Mouse (Mus musculus) CD4-positive helper T cell, adult 2 months (primary cell): Measurements from ENCODE around the gene L3mbtl1.

Source experiments
- DNase-seq: peaks from one replicate; pipeline ENCODE4 v3.0.0-alpha.2; 2012; ENCODE audit warnings: low read depth, missing footprints, low spot score

L3mbtl1 gene

GRCm38 (mm10) chr2:162943931-162944330, 659 bp downstream of the L3mbtl1 start:
- peak; percentile 28 for DNase-seq

DNA sequence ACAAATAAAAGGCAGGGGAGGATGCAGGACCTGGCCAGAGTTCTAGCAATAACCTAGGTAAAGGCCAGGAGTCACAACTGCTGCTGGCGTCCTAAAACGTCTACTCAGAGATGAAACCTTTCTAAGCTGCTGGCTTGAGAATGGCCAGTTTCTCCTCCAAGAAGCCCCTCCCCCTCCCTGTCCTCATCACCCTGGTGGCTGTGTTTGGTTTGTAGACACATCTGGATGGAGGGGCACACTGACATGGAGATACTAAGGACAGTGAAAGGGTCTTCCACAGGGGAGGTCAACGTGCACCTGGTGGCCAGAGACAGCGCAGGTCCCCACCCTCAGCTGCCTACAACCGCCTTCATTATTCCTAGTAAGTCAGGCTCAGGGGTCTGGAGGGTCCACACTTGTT, 3.7 kb downstream of the L3mbtl1 start:
- DNase-seq, result no peak

DNA sequence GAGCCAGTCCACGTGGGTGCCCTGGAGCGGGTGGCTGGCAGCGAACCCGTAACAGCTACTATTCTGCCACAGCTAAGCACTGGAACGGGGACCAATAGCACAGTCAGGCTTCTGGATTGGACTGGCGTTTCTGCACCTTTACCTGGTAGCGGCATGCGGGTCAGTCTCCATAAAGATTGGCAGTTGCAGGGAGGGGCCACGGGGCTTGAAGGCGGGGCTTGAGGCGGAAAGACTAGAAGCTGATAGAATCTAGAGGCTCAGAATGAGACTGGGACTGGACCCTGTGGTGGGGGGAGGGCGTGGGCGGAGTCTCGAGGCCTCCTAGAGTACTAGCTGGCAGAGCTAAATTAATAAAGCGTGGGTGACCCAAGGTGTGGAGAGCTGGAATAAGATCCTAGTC, 4.5 kb downstream of the L3mbtl1 start:
- DNase-seq, result no peak

DNA sequence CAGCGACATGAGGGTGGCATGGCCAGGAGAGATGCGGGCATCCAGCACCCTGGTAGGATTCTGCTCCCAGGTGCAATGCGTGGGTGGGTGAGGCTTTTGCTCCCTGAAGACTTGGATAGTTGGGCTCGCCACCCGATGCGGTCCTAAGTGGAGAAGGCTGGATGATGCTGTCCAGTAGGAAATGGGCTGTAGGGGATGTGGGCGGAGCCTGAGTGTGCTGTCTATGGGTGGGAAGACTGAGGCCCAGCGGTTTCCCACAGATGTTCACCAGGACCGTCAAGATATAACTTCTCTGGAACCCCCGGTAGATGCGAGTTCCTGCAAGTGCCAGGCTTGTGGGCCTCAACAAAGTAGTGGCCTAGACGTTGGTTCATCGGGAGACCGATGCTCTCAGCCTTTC, 4.9 kb downstream of the L3mbtl1 start:
- no peak for DNase-seq

GRCm38 (mm10) chr2:162950776-162951175, 7.5 kb downstream of the L3mbtl1 start:
- DNase-seq, result no peak

- no peak for DNase-seq
These were observed 13.6 kb downstream of the L3mbtl1 start for GRCm38 (mm10) chr2:162956843-162957242.

DNA sequence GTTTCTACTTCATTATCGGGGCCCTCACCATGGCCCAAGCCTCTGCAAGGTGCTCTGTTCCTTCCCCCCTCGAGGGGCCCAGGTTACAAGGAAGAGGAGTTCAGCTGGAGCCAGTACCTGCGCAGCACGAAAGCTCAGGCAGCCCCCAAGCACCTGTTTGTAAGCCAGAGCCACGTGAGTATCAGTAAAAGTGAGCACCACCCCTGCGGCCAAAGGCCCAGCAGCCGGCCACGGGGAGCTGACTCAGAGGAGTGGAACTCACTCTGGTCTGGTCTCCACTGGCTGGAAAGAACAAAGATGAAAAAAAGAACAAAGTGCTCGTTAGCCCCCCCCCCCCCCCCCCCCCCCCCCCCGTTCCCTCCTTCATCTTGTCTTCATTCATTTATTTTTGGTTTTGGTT, 18.0 kb downstream of the L3mbtl1 start:
- no peak for DNase-seq

DNA sequence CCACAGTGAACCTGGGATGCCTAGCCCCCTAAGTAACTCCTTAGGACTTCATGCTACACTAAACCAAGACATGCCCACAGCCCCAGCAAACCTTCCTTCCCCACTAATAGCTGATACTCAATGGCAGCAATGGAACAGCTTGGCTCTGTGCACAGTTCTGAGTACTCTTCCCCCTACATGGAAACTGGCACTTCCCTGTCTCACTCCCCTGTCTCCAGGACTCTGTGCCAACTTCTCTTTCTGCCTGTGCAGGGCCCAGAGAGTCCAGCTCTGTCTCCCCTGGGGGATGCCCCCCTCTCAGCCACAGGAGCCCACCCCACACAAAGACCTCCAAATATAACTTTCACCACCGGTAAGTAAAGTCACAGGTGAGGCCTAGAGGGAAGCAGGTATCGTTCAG, 23.5 kb downstream of the L3mbtl1 start:
- DNase-seq, result no peak

DNA sequence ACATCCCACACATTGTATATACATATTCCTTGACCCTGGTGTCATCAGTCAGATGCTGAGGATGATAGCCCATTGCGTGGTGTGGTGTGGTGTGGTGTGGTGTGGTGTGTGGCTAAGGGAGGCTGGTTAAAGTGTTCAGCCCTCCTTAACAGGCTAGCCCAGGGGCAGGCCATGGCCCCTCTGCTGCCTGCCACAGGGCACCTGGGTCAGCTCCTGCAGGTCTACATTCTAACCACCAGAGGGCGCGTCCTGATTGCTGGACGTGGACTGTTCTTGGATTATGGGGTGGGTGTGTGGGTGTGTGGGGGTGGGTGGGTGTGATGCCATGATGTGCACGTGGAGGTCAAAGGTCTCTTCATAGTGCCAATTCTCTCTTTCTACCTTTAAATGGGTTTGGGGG, 25.1 kb downstream of the L3mbtl1 start:
- DNase-seq, result peak; percentile 53

DNA sequence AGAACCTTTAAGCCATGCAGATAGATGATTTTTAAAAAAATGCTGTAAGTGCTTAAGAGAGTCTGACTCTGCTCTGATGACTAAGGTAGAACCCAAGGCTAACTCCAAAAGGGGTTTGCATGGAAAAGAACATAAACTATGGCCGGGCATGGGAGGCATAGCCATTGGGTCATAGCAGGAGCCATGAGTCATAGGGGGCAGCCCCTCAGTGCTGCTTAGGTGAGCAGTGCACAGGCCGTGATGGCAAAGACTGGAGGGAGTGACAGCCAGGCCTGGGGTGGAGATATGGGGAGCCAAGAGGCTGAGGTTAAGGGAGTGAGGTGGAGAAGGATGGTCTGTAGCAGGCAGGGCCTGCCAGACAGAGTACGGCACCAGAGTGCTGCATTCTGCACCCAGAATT, 25.8 kb downstream of the L3mbtl1 start:
- no peak for DNase-seq

GRCm38 (mm10) chr2:162970896-162971295, 27.6 kb downstream of the L3mbtl1 start:
- DNase-seq, result no peak

DNA sequence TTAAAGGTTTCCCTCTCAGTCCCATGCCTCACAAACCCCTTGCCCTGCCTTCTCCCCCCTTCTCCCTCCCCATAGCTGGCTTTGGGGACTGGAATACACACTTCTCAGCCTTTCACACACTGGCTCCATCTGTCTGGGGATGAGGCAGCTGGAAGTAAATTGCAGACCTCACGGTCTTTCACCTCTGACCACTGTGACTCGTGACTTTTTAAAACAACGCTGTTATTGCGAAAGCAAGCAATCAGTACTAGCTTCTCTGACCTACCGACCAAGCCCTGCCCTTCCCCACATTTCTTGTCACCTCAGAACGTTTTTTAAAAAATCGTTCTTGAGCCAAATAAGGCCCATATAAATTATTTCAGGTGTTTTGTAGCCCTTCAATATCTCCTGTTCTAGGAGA, 29.5 kb downstream of the L3mbtl1 start:
- DNase-seq, result no peak

DNA sequence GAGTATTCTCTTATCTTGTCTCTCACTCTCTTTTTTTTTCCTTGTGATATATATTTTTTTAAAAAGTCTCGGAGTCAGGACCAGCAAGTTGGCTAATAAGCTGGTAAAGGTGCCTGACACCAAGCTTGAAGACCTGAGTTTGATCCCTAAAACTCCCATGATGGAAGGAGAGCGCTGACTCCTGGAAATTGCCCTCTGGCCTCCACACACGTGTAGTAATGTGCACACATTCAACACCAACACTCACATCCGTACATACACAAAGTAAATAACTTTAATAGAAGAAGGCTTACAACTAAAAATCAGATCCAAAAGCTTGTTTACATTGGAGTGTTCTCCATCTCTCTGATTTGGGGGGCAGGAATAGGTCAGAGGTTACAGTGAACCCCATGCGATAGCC, 29.9 kb downstream of the L3mbtl1 start:
- no peak for DNase-seq

DNA sequence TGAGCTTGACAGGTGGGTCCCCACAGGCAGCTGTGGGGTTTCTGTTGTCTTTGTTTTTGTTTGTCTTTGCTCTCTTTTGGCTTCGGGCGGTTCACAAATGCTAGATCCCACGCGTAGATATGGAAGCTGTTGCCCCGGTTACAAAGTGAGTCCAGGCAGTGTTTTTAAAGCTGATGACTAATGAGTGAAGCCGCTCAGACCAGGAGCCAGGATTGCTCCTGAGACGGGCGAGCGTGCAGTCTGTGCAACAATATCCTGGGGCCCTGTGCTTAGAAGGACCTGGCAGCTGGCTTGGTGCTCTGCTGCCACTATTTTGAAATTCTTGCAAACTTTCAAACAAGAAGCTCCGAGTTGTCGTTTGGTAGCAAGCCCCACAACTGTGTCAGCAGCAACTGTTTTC, 30.4 kb downstream of the L3mbtl1 start:
- no peak for DNase-seq

DNA sequence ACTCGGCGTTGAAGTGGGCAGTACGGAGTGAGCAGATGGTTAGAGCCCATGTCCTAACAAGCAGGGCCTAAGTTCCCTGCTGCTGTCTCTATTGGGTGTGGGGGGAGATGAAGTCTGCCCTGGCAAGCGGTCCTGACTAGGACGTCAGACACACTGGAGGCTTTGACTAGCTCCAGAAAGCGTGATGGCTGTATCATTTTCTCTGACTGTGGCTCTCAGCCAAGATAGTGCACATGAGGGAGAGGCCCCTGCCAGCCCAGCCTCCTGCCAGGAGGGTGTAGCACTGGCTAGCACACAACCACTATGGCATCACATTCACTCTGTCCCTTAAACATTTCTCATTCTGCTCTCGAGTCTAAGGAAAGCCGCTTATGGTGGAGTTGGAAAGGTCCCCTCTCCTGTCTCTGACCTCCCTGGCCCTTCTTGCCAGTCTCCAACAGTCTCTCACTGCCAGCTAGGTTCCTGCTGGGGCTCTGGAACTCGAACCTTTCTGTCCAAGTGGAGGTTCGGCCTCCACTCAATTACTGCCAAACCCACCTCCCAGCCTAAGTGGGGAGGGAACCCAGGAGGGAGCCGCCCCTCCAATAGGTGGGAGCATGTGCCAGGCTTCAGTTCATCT, 32.0 kb downstream of the L3mbtl1 start:
- DNase-seq, result no peak

GRCm38 (mm10) chr2:162976001-162976400, 32.7 kb downstream of the L3mbtl1 start:
- no peak for DNase-seq

DNA sequence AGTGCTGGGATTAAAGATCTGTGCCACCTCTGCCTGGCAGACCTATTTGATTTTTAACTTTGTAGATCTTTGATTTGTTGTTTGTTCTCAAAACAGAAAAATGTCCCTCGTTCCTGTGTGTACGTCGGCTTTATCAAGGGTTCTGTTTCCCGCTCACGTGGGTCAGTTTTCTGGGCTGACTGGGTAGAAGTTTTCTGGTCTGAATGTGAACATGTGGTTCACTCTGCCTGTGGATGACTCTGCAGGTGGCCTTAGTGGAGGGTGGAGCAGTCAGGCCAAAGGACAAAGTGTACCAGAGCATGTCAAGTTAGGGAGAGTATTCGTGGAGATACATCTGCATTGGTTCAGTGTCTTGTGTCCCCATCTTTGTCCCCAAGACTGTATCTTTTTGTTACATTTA, 41.1 kb downstream of the L3mbtl1 start:
- no peak for DNase-seq

GRCm38 (mm10) chr2:162985923-162986322, 42.7 kb downstream of the L3mbtl1 start:
- no peak for DNase-seq

DNA sequence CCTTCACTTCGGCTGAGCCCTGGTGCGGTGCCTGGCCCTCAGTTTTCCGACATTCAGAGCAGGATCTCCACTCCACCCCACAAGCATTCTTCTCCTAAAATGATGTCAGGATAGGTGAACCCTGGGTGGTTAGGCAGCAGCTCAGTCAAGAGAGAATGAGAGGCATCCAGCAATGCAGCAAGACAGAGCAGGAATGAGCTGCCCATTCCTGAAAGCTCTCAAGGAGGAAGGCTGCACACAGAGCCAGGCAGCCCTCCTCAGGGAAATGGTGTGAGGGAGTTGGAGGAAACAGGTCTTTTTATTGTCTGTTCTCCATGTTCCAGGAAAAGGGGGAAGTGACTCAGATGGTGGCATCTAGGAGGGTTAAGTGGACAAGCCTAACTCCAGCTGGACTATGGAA, 43.5 kb downstream of the L3mbtl1 start:
- DNase-seq, result no peak

GRCm38 (mm10) chr2:162987218-162987617, 43.9 kb downstream of the L3mbtl1 start, which contains the start of gene Sgk2:
Sgk2 (plus strand) TSS chr2:162987330.
- no peak for DNase-seq

DNA sequence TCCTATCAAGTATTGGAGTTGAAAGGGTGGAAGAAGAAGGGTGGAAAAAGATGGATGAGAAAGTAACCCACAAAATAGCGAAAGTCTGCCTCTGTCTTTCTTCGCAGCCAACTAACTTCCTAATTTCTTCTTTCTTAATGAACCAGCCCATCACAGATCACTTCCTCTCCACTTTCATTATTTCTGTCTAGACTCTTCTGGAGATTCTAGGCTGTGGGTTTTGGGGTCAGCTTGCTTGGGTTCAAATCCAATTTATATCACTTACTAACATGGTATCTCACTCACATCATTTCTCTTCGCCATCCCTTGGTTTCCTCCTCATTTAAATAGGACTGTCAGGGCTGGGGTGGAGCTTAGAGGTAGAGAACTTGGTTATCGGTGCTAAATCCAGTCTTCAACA, 45.0 kb downstream of the L3mbtl1 start:
- DNase-seq, result no peak

- DNase-seq, result no peak
These were observed 48.3 kb downstream of the L3mbtl1 start for GRCm38 (mm10) chr2:162991394-162992083.

GRCm38 (mm10) chr2:162992084-162992437, 48.8 kb downstream of the L3mbtl1 start:
- no peak for DNase-seq
